Mouse (Mus musculus): ENCODE measurements around the gene Adora1. TPM values are rescaled to one million over a fixed set of nuclear protein-coding genes. Genes with fewer than 3 reads are reported as not detected.

Gene Adora1
- polyA plus RNA-seq, 1 experiment from 2014 or later = 0.25 TPM

GRCm38 (mm10) chr1:134243948-134244914 lies 9.0 kb upstream of the Adora1 start:
- no peaks in the 10 kb centered on the region for H3K27me3 ChIP-seq (ENCODE audit: control insufficient read depth, insufficient read depth, low read length)
- DNase-seq (ENCODE audit: low spot score) = peak; percentile 89
- peak; percentile 68 for ATAC-seq (ENCODE audit: low FRiP score)
- H3K4me1 ChIP-seq (replicated peaks; ENCODE audit: control insufficient read depth, insufficient read depth, low read length) = no peaks in the 10 kb centered on the region
- peak overlapping the region; percentile 25 for H3K4me2 ChIP-seq (replicated peaks; ENCODE audit: low read depth, low read length)
- H3K9ac ChIP-seq (ENCODE audit: low read depth, low read length) = no peak overlapping the region; the same call in none of the 2 replicates
- WGBS = 23% methylated on average over 35 of the region's 35 CpGs
- H3K9me3 ChIP-seq (ENCODE audit: control insufficient read depth, low read length) = no peaks in the 10 kb centered on the region
- H3K27ac ChIP-seq (ENCODE audit: low read depth, low read length) = no peak overlapping the region
- no peaks in the 10 kb centered on the region for H3K36me3 ChIP-seq (ENCODE audit: control insufficient read depth, insufficient read depth, low read length)
- no peak overlapping the region for H3K4me3 ChIP-seq (ENCODE audit: low read depth, low read length)

- Histone ChIP-seq H3K27ac (ENCODE audit: low read depth, low read length) (no peak overlapping the region), H3K9me3 (ENCODE audit: control insufficient read depth, low read length) (no peaks in the 10 kb centered on the region), H3K4me2 (replicated peaks; ENCODE audit: low read depth, low read length) (no peak overlapping the region), H3K4me1 (replicated peaks; ENCODE audit: control insufficient read depth, insufficient read depth, low read length) (no peaks in the 10 kb centered on the region), H3K9ac (ENCODE audit: low read depth, low read length) (no peak overlapping the region; the same call in 1 of the 2 replicates), H3K27me3 (ENCODE audit: control insufficient read depth, insufficient read depth, low read length) (no peaks in the 10 kb centered on the region), H3K36me3 (ENCODE audit: control insufficient read depth, insufficient read depth, low read length) (no peaks in the 10 kb centered on the region), H3K4me3 (ENCODE audit: low read depth, low read length) (no peak overlapping the region)
- 67% methylated on average over 6 of the region's 6 CpGs for WGBS
- ATAC-seq (ENCODE audit: low FRiP score) = no peak
- no peak for DNase-seq (ENCODE audit: low spot score)
Observed at GRCm38 (mm10) chr1:134243505-134243904, 8.3 kb upstream of the Adora1 start.

GRCm38 (mm10) chr1:134242286-134242685 lies 7.1 kb upstream of the Adora1 start:
- Histone ChIP-seq H3K27ac (ENCODE audit: low read depth, low read length) (no peak overlapping the region), H3K4me2 (replicated peaks; ENCODE audit: low read depth, low read length) (no peak overlapping the region), H3K36me3 (ENCODE audit: control insufficient read depth, insufficient read depth, low read length) (no peaks in the 10 kb centered on the region), H3K4me3 (ENCODE audit: low read depth, low read length) (no peak overlapping the region), H3K4me1 (replicated peaks; ENCODE audit: control insufficient read depth, insufficient read depth, low read length) (no peaks in the 10 kb centered on the region), H3K27me3 (ENCODE audit: control insufficient read depth, insufficient read depth, low read length) (no peaks in the 10 kb centered on the region), H3K9ac (ENCODE audit: low read depth, low read length) (no peak overlapping the region), H3K9me3 (ENCODE audit: control insufficient read depth, low read length) (no peaks in the 10 kb centered on the region)
- 80% methylated on average over 2 of the region's 2 CpGs for WGBS
- DNase-seq (ENCODE audit: low spot score) (no peak), ATAC-seq (ENCODE audit: low FRiP score) (no peak)

- DNase-seq (ENCODE audit: low spot score) = no peak
Observed at GRCm38 (mm10) chr1:134241298-134241697, 6.1 kb upstream of the Adora1 start.

GRCm38 (mm10) chr1:134240701-134241100 lies 5.5 kb upstream of the Adora1 start:
- Histone ChIP-seq H3K36me3 (ENCODE audit: control insufficient read depth, insufficient read depth, low read length) (no peaks in the 10 kb centered on the region), H3K27me3 (ENCODE audit: control insufficient read depth, insufficient read depth, low read length) (peaks cover 8% of the 10 kb centered on the region), H3K9ac (ENCODE audit: low read depth, low read length) (no peak overlapping the region), H3K27ac (ENCODE audit: low read depth, low read length) (no peak overlapping the region), H3K4me2 (replicated peaks; ENCODE audit: low read depth, low read length) (no peak overlapping the region), H3K4me1 (replicated peaks; ENCODE audit: control insufficient read depth, insufficient read depth, low read length) (no peaks in the 10 kb centered on the region; the same call in 1 of the 2 replicates), H3K9me3 (ENCODE audit: control insufficient read depth, low read length) (no peaks in the 10 kb centered on the region), H3K4me3 (ENCODE audit: low read depth, low read length) (no peak overlapping the region)
- WGBS = 84% methylated on average over 9 of the region's 9 CpGs
- ATAC-seq (ENCODE audit: low FRiP score) (no peak), DNase-seq (ENCODE audit: low spot score) (no peak)

More at GRCm38 (mm10) chr1:134241298-134241697, 6.1 kb upstream of the Adora1 start:
- H3K4me2 ChIP-seq (replicated peaks; ENCODE audit: low read depth, low read length) = no peak overlapping the region
- no peaks in the 10 kb centered on the region for H3K36me3 ChIP-seq (ENCODE audit: control insufficient read depth, insufficient read depth, low read length)
- WGBS = 75% methylated on average over 8 of the region's 8 CpGs
- no peaks in the 10 kb centered on the region for H3K4me1 ChIP-seq (replicated peaks; ENCODE audit: control insufficient read depth, insufficient read depth, low read length)
- no peaks in the 10 kb centered on the region for H3K9me3 ChIP-seq (ENCODE audit: control insufficient read depth, low read length)
- no peak overlapping the region for H3K27ac ChIP-seq (ENCODE audit: low read depth, low read length)
- no peak for ATAC-seq (ENCODE audit: low FRiP score)
- H3K9ac ChIP-seq (ENCODE audit: low read depth, low read length) = no peak overlapping the region
- no peak overlapping the region for H3K4me3 ChIP-seq (ENCODE audit: low read depth, low read length)
- H3K27me3 ChIP-seq (ENCODE audit: control insufficient read depth, insufficient read depth, low read length) = peaks cover 2% of the 10 kb centered on the region; the same call in 1 of the 2 replicates

GRCm38 (mm10) chr1:134237438-134237837 lies 2.2 kb upstream of the Adora1 start:
- Histone ChIP-seq H3K9ac (ENCODE audit: low read depth, low read length) (no peak overlapping the region), H3K36me3 (ENCODE audit: control insufficient read depth, insufficient read depth, low read length) (no peaks in the 10 kb centered on the region), H3K4me1 (replicated peaks; ENCODE audit: control insufficient read depth, insufficient read depth, low read length) (peaks cover 4% of the 10 kb centered on the region; the same call in 1 of the 2 replicates), H3K27me3 (ENCODE audit: control insufficient read depth, insufficient read depth, low read length) (peaks cover 32% of the 10 kb centered on the region), H3K27ac (ENCODE audit: low read depth, low read length) (no peak overlapping the region), H3K9me3 (ENCODE audit: control insufficient read depth, low read length) (no peaks in the 10 kb centered on the region), H3K4me3 (ENCODE audit: low read depth, low read length) (no peak overlapping the region), H3K4me2 (replicated peaks; ENCODE audit: low read depth, low read length) (no peak overlapping the region)
- DNase-seq (ENCODE audit: low spot score) (no peak), ATAC-seq (ENCODE audit: low FRiP score) (no peak)
- 84% methylated on average over 3 of the region's 3 CpGs for WGBS

- H3K4me2 ChIP-seq (replicated peaks; ENCODE audit: low read depth, low read length) = no peak overlapping the region
- 37% methylated on average over 3 of the region's 3 CpGs for WGBS
- no peak overlapping the region for H3K27ac ChIP-seq (ENCODE audit: low read depth, low read length)
- no peak overlapping the region for H3K9ac ChIP-seq (ENCODE audit: low read depth, low read length)
- no peak for ATAC-seq (ENCODE audit: low FRiP score)
- no peak for DNase-seq (ENCODE audit: low spot score)
- no peak overlapping the region for H3K4me3 ChIP-seq (ENCODE audit: low read depth, low read length)
- H3K27me3 ChIP-seq (ENCODE audit: control insufficient read depth, insufficient read depth, low read length) = peaks cover 32% of the 10 kb centered on the region
- peaks cover 4% of the 10 kb centered on the region; the same call in 1 of the 2 replicates for H3K4me1 ChIP-seq (replicated peaks; ENCODE audit: control insufficient read depth, insufficient read depth, low read length)
- no peaks in the 10 kb centered on the region for H3K36me3 ChIP-seq (ENCODE audit: control insufficient read depth, insufficient read depth, low read length)
- no peaks in the 10 kb centered on the region for H3K9me3 ChIP-seq (ENCODE audit: control insufficient read depth, low read length)
Observed at GRCm38 (mm10) chr1:134236142-134236541, 911 bp upstream of the Adora1 start.

GRCm38 (mm10) chr1:134234455-134235390 lies 508 bp downstream of the Adora1 start:
- under 1% methylated on average over 41 of the region's 41 CpGs for WGBS
- peaks cover 32% of the 10 kb centered on the region for H3K27me3 ChIP-seq (ENCODE audit: control insufficient read depth, insufficient read depth, low read length)

More at GRCm38 (mm10) chr1:134234455-134235390, 508 bp downstream of the Adora1 start:
- Histone ChIP-seq H3K4me1 (replicated peaks; ENCODE audit: control insufficient read depth, insufficient read depth, low read length) (peaks cover 4% of the 10 kb centered on the region; the same call in 1 of the 2 replicates), H3K36me3 (ENCODE audit: control insufficient read depth, insufficient read depth, low read length) (no peaks in the 10 kb centered on the region), H3K27ac (ENCODE audit: low read depth, low read length) (no peak overlapping the region), H3K4me2 (replicated peaks; ENCODE audit: low read depth, low read length) (peak overlapping the region; percentile 89), H3K4me3 (ENCODE audit: low read depth, low read length) (peak overlapping the region; percentile 38), H3K9me3 (ENCODE audit: control insufficient read depth, low read length) (no peaks in the 10 kb centered on the region), H3K9ac (ENCODE audit: low read depth, low read length) (peak overlapping the region; percentile 44)
- ATAC-seq (ENCODE audit: low FRiP score) (peak; percentile 43; the same call in 1 of the 2 replicates), DNase-seq (ENCODE audit: low spot score) (peak; percentile 50)
